Mouse (Mus musculus) intestine, embryonic 15.5 days (tissue): ENCODE measurements at regions not wholly inside any gene's neighbourhood (a gene's known extent, or its start where the extent isn't known, plus 50 kb on each side); places are given as distances from the start of the nearest gene placed in this dataset.

ENCODE experiments used
- ATAC-seq: fragments of 200-750 bp; cut with Nextera tagmentation; 2 replicates; pipeline ENCODE4 v1.8.0; 2017; ENCODE audit warnings: moderate TSS enrichment, moderate library complexity
- H3K27ac ChIP-seq: fragments of 300-500 bp; sonication (generic); 2 replicates; pipeline ENCODE4 v1.5.1; 2015; ENCODE audit warnings: mild to moderate bottlenecking, inconsistent platforms
- H3K27me3 ChIP-seq: fragments of 300-500 bp; sonication (generic); replicated peaks from 2 replicates; pipeline ENCODE4 v1.6.1; 2015; ENCODE audit warnings: inconsistent platforms
- H3K36me3 ChIP-seq: fragments of 300-500 bp; sonication (generic); 2 replicates; pipeline ENCODE4 v1.6.1; 2015; ENCODE audit warnings: inconsistent platforms
- H3K4me1 ChIP-seq: fragments of 300-500 bp; sonication (generic); replicated peaks from 2 replicates; pipeline ENCODE4 v1.6.1; 2015; ENCODE audit warnings: inconsistent platforms
- H3K4me2 ChIP-seq: fragments of 300-500 bp; sonication (generic); replicated peaks from 2 replicates; pipeline ENCODE4 v1.6.1; 2015; ENCODE audit warnings: mild to moderate bottlenecking, inconsistent platforms
- H3K4me3 ChIP-seq: fragments of 300-500 bp; sonication (generic); replicated peaks from 2 replicates; pipeline ENCODE4 v1.5.1; 2015; ENCODE audit warnings: inconsistent platforms
- H3K9ac ChIP-seq: fragments of 300-500 bp; sonication (generic); 2 replicates; pipeline ENCODE4 v1.6.1; 2015; ENCODE audit warnings: inconsistent platforms
- H3K9me3 ChIP-seq: fragments of 300-500 bp; sonication (generic); 2 replicates; pipeline ENCODE4 v1.6.1; 2016; ENCODE audit warnings: inconsistent platforms
- WGBS: fragments of 180-500 bp; shearing (Covaris S2); methylation state at CpG from one replicate; pipeline ENCODE4 v1.1.7; 2015; 5-methylcytosine and 5-hydroxymethylcytosine counted together

- H3K9ac ChIP-seq = no peak overlapping the region
- H3K36me3 ChIP-seq = no peaks in the 10 kb centered on the region
- no peaks in the 10 kb centered on the region for H3K4me1 ChIP-seq
- no peak overlapping the region for H3K27ac ChIP-seq
- H3K4me3 ChIP-seq = no peak overlapping the region
- H3K27me3 ChIP-seq = no peaks in the 10 kb centered on the region
- ATAC-seq = no peak
- no peak overlapping the region for H3K4me2 ChIP-seq
- no peaks in the 10 kb centered on the region for H3K9me3 ChIP-seq
- WGBS = 72% methylated on average over 4 of the region's 4 CpGs
These were observed 85.2 kb upstream of the Col24a1 start for GRCm38 (mm10) chr3:145207071-145207470.

GRCm38 (mm10) chr3:145210166-145210565 is 82.1 kb upstream of the Col24a1 start:
- Histone ChIP-seq H3K9ac (no peak overlapping the region), H3K36me3 (no peaks in the 10 kb centered on the region), H3K4me1 (no peaks in the 10 kb centered on the region), H3K4me3 (no peak overlapping the region), H3K4me2 (no peak overlapping the region), H3K27ac (no peak overlapping the region), H3K27me3 (no peaks in the 10 kb centered on the region), H3K9me3 (no peaks in the 10 kb centered on the region)
- ATAC-seq = no peak
- 91% methylated on average over 5 of the region's 5 CpGs for WGBS

GRCm38 (mm10) chr3:145216987-145217515 is 75.2 kb upstream of the Col24a1 start:
- Histone ChIP-seq H3K4me1 (no peaks in the 10 kb centered on the region), H3K4me3 (no peak overlapping the region), H3K27ac (no peak overlapping the region), H3K27me3 (no peaks in the 10 kb centered on the region), H3K4me2 (no peak overlapping the region), H3K36me3 (no peaks in the 10 kb centered on the region), H3K9me3 (no peaks in the 10 kb centered on the region), H3K9ac (no peak overlapping the region)
- ATAC-seq = no peak
- WGBS = 80% methylated on average over 10 of the region's 10 CpGs

DNA sequence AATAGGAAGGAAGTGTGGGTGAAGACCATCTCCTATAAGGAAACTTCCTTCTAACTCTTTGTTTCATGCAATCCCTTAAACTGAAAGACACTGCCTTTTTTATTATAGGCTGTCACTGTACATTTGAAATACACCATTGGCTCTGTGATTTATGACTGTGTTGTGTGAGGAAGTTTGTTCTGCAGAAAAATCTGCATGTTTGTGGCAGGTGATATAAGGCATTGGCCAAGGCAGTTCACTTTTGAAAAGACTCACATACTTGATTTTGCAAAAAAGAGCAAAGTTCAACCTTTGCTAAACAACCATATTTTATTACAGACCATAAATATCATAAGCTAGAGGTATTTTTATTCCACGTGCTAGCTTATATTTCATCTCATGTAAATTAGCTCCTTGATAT is 69.3 kb upstream of the Col24a1 start:
- no peak overlapping the region for H3K4me2 ChIP-seq
- H3K4me3 ChIP-seq = no peak overlapping the region
- peak; percentile 88 for ATAC-seq
- no peak overlapping the region for H3K9ac ChIP-seq
- no peaks in the 10 kb centered on the region for H3K4me1 ChIP-seq
- WGBS = 45% methylated on average over 1 of the region's 1 CpGs
- no peaks in the 10 kb centered on the region for H3K36me3 ChIP-seq
- no peaks in the 10 kb centered on the region for H3K27me3 ChIP-seq
- H3K27ac ChIP-seq = no peak overlapping the region
- no peaks in the 10 kb centered on the region for H3K9me3 ChIP-seq

DNA sequence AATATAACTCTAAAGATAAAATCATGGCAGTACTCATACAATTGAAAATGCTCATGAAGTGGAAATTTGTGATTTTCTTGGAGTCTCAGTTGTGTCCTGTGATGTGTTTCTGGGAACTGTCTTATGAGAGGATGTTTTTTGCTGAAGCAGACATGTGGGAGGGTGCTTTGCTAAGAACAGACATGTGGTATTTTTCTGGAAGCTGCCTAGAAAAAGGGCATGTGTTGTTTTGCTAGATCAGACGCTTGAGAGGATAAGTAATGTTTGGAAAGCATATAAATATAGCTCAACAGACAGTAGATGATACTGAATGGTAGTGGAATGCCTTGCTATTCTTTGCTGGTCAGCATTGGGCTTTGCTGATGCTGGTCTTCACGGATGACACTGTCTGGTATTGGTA is 68.2 kb upstream of the Col24a1 start:
- no peaks in the 10 kb centered on the region for H3K27me3 ChIP-seq
- no peak overlapping the region for H3K4me2 ChIP-seq
- no peaks in the 10 kb centered on the region for H3K36me3 ChIP-seq
- H3K4me3 ChIP-seq = no peak overlapping the region
- H3K9me3 ChIP-seq = no peaks in the 10 kb centered on the region
- ATAC-seq = no peak
- no peak overlapping the region for H3K27ac ChIP-seq
- H3K4me1 ChIP-seq = no peaks in the 10 kb centered on the region
- WGBS = 55% methylated on average over 2 of the region's 2 CpGs
- no peak overlapping the region for H3K9ac ChIP-seq

- Histone ChIP-seq H3K4me3 (no peak overlapping the region), H3K9ac (no peak overlapping the region), H3K27me3 (no peaks in the 10 kb centered on the region), H3K27ac (no peak overlapping the region), H3K9me3 (no peaks in the 10 kb centered on the region), H3K36me3 (no peaks in the 10 kb centered on the region), H3K4me1 (no peaks in the 10 kb centered on the region; the same call in 1 of the 2 replicates), H3K4me2 (no peak overlapping the region)
- 0 out of 2 replicates have a peak, but pooled peaks have one; percentile 55 for ATAC-seq
- 50% methylated on average over 6 of the region's 6 CpGs for WGBS
These were observed 61.6 kb upstream of the Col24a1 start for GRCm38 (mm10) chr3:145230721-145231120.

GRCm38 (mm10) chr3:145242138-145242537 is 50.1 kb upstream of the Col24a1 start:
- no peak overlapping the region for H3K27ac ChIP-seq
- no peak overlapping the region for H3K4me3 ChIP-seq
- 60% methylated on average over 5 of the region's 5 CpGs for WGBS
- H3K27me3 ChIP-seq = no peaks in the 10 kb centered on the region
- H3K9me3 ChIP-seq = no peaks in the 10 kb centered on the region
- no peak overlapping the region for H3K4me2 ChIP-seq
- H3K9ac ChIP-seq = no peak overlapping the region
- H3K4me1 ChIP-seq = no peaks in the 10 kb centered on the region
- ATAC-seq = no peak
- no peaks in the 10 kb centered on the region for H3K36me3 ChIP-seq
